Mouse (Mus musculus) intestine, embryonic 15.5 days (tissue): ENCODE results near the gene Spint3. TPM values are rescaled to one million over a fixed set of nuclear protein-coding genes. Genes with fewer than 3 reads are reported as not detected.
A peak's percentile ranks its signal among the peaks of the same experiment; 100 is the strongest.

Experiments
- ATAC-seq: fragments of 200-750 bp; cut with Nextera tagmentation; 2 replicates; pipeline ENCODE4 v1.8.0; 2017; ENCODE audit warnings: moderate TSS enrichment, moderate library complexity
- H3K27ac ChIP-seq: fragments of 300-500 bp; sonication (generic); 2 replicates; pipeline ENCODE4 v1.5.1; 2015; ENCODE audit warnings: mild to moderate bottlenecking, inconsistent platforms
- H3K27me3 ChIP-seq: fragments of 300-500 bp; sonication (generic); replicated peaks from 2 replicates; pipeline ENCODE4 v1.6.1; 2015; ENCODE audit warnings: inconsistent platforms
- H3K36me3 ChIP-seq: fragments of 300-500 bp; sonication (generic); 2 replicates; pipeline ENCODE4 v1.6.1; 2015; ENCODE audit warnings: inconsistent platforms
- H3K4me1 ChIP-seq: fragments of 300-500 bp; sonication (generic); replicated peaks from 2 replicates; pipeline ENCODE4 v1.6.1; 2015; ENCODE audit warnings: inconsistent platforms
- H3K4me2 ChIP-seq: fragments of 300-500 bp; sonication (generic); replicated peaks from 2 replicates; pipeline ENCODE4 v1.6.1; 2015; ENCODE audit warnings: mild to moderate bottlenecking, inconsistent platforms
- H3K4me3 ChIP-seq: fragments of 300-500 bp; sonication (generic); replicated peaks from 2 replicates; pipeline ENCODE4 v1.5.1; 2015; ENCODE audit warnings: inconsistent platforms
- H3K9ac ChIP-seq: fragments of 300-500 bp; sonication (generic); 2 replicates; pipeline ENCODE4 v1.6.1; 2015; ENCODE audit warnings: inconsistent platforms
- H3K9me3 ChIP-seq: fragments of 300-500 bp; sonication (generic); 2 replicates; pipeline ENCODE4 v1.6.1; 2016; ENCODE audit warnings: inconsistent platforms
- WGBS: fragments of 180-500 bp; shearing (Covaris S2); methylation state at CpG from one replicate; pipeline ENCODE4 v1.1.7; 2015; 5-methylcytosine and 5-hydroxymethylcytosine counted together
- polyA plus RNA-seq: library from polyadenylated mRNA; unstranded; fragments of >200 nt; fragmentation: Nextera tagmentation; extraction: Ambion mirVana; gene quantifications from 2 replicates; pipeline ENCODE4 v1.2.1, GENCODE M21; 2015

Gene Spint3
- polyA plus RNA-seq, 1 experiment from 2014 or later, result not detected

GRCm38 (mm10) chr2:164544454-164545097 is 28.7 kb downstream of the Spint3 start:
- H3K27ac ChIP-seq, result no peak overlapping the region
- 0 out of 2 replicates have a peak, but pooled peaks have one; percentile 34 for ATAC-seq
- no peak overlapping the region for H3K4me3 ChIP-seq
- no peak overlapping the region for H3K9ac ChIP-seq
- 0 out of 2 replicates have a peak, but pooled peaks cover 8% of the 10 kb centered on the region for H3K4me1 ChIP-seq
- H3K9me3 ChIP-seq, result no peaks in the 10 kb centered on the region
- H3K27me3 ChIP-seq, result no peaks in the 10 kb centered on the region
- no peak overlapping the region for H3K4me2 ChIP-seq
- H3K36me3 ChIP-seq, result no peaks in the 10 kb centered on the region
- WGBS, result 37% methylated on average over 5 of the region's 5 CpGs

GRCm38 (mm10) chr2:164543745-164544144 is 29.5 kb downstream of the Spint3 start:
- Histone ChIP-seq H3K9ac (no peak overlapping the region), H3K4me1 (0 out of 2 replicates have a peak, but pooled peaks cover 8% of the 10 kb centered on the region), H3K4me3 (no peak overlapping the region), H3K9me3 (no peaks in the 10 kb centered on the region), H3K4me2 (no peak overlapping the region), H3K36me3 (no peaks in the 10 kb centered on the region), H3K27me3 (no peaks in the 10 kb centered on the region), H3K27ac (no peak overlapping the region)
- WGBS, result 70% methylated on average over 2 of the region's 2 CpGs
- no peak for ATAC-seq

GRCm38 (mm10) chr2:164542598-164542997 is 30.7 kb downstream of the Spint3 start:
- H3K4me1 ChIP-seq, result 0 out of 2 replicates have a peak, but pooled peaks cover 8% of the 10 kb centered on the region
- no peaks in the 10 kb centered on the region for H3K27me3 ChIP-seq
- no peak overlapping the region for H3K4me2 ChIP-seq
- no peak overlapping the region for H3K9ac ChIP-seq
- no peak overlapping the region for H3K27ac ChIP-seq
- no peaks in the 10 kb centered on the region for H3K9me3 ChIP-seq
- H3K36me3 ChIP-seq, result no peaks in the 10 kb centered on the region
- 75% methylated on average over 7 of the region's 7 CpGs for WGBS
- ATAC-seq, result no peak
- no peak overlapping the region for H3K4me3 ChIP-seq

- H3K9ac ChIP-seq, result no peak overlapping the region
- H3K4me1 ChIP-seq, result 0 out of 2 replicates have a peak, but pooled peaks cover 8% of the 10 kb centered on the region
- H3K4me3 ChIP-seq, result no peak overlapping the region
- no peak for ATAC-seq
- H3K9me3 ChIP-seq, result no peaks in the 10 kb centered on the region
- no peak overlapping the region for H3K27ac ChIP-seq
- no peak overlapping the region for H3K4me2 ChIP-seq
- no peaks in the 10 kb centered on the region for H3K36me3 ChIP-seq
- no peaks in the 10 kb centered on the region for H3K27me3 ChIP-seq
- WGBS, result 56% methylated on average over 5 of the region's 5 CpGs
Measured at GRCm38 (mm10) chr2:164542132-164542531, 31.1 kb downstream of the Spint3 start.

- Histone ChIP-seq H3K4me1 (0 out of 2 replicates have a peak, but pooled peaks cover 8% of the 10 kb centered on the region), H3K9ac (no peak overlapping the region), H3K9me3 (no peaks in the 10 kb centered on the region), H3K4me2 (peak overlapping the region; percentile 2; the same call in 1 of the 2 replicates), H3K36me3 (no peaks in the 10 kb centered on the region), H3K27me3 (no peaks in the 10 kb centered on the region), H3K4me3 (no peak overlapping the region), H3K27ac (peak overlapping the region; percentile 77)
- peak; percentile 61; the same call in 1 of the 2 replicates for ATAC-seq
- 26% methylated on average over 8 of the region's 8 CpGs for WGBS
Measured at GRCm38 (mm10) chr2:164540652-164541427, 32.4 kb downstream of the Spint3 start.

GRCm38 (mm10) chr2:164537003-164537402 is 36.3 kb downstream of the Spint3 start:
- Histone ChIP-seq H3K36me3 (no peaks in the 10 kb centered on the region), H3K4me3 (no peak overlapping the region), H3K9ac (no peak overlapping the region), H3K4me1 (0 out of 2 replicates have a peak, but pooled peaks cover 5% of the 10 kb centered on the region), H3K27me3 (no peaks in the 10 kb centered on the region), H3K27ac (no peak overlapping the region), H3K4me2 (no peak overlapping the region), H3K9me3 (no peaks in the 10 kb centered on the region)
- WGBS, result 72% methylated on average over 4 of the region's 4 CpGs
- ATAC-seq, result no peak

- Histone ChIP-seq H3K4me1 (no peaks in the 10 kb centered on the region), H3K27me3 (no peaks in the 10 kb centered on the region), H3K27ac (no peak overlapping the region), H3K9ac (no peak overlapping the region), H3K9me3 (no peaks in the 10 kb centered on the region), H3K36me3 (no peaks in the 10 kb centered on the region), H3K4me3 (no peak overlapping the region), H3K4me2 (no peak overlapping the region)
- ATAC-seq, result no peak
- WGBS, result 70% methylated on average over 10 of the region's 10 CpGs
Measured at GRCm38 (mm10) chr2:164534315-164534714, 38.9 kb downstream of the Spint3 start.

GRCm38 (mm10) chr2:164531169-164531568 is 42.1 kb downstream of the Spint3 start:
- no peaks in the 10 kb centered on the region for H3K36me3 ChIP-seq
- H3K27me3 ChIP-seq, result no peaks in the 10 kb centered on the region
- H3K27ac ChIP-seq, result no peak overlapping the region
- no peaks in the 10 kb centered on the region for H3K9me3 ChIP-seq
- no peak overlapping the region for H3K4me3 ChIP-seq
- 3% methylated on average over 3 of the region's 3 CpGs for WGBS
- no peak overlapping the region for H3K9ac ChIP-seq
- H3K4me1 ChIP-seq, result no peaks in the 10 kb centered on the region
- ATAC-seq, result peak; percentile 41; the same call in 1 of the 2 replicates
- no peak overlapping the region for H3K4me2 ChIP-seq

GRCm38 (mm10) chr2:164528557-164528956 is 44.7 kb downstream of the Spint3 start:
- Histone ChIP-seq H3K9me3 (no peaks in the 10 kb centered on the region), H3K27ac (no peak overlapping the region), H3K36me3 (no peaks in the 10 kb centered on the region), H3K9ac (no peak overlapping the region), H3K27me3 (no peaks in the 10 kb centered on the region), H3K4me2 (no peak overlapping the region), H3K4me1 (no peaks in the 10 kb centered on the region), H3K4me3 (no peak overlapping the region)
- ATAC-seq, result no peak
- 68% methylated on average over 5 of the region's 5 CpGs for WGBS

- Histone ChIP-seq H3K27ac (no peak overlapping the region), H3K4me3 (no peak overlapping the region), H3K4me2 (no peak overlapping the region), H3K9ac (no peak overlapping the region), H3K4me1 (0 out of 2 replicates have a peak, but pooled peaks cover 12% of the 10 kb centered on the region), H3K36me3 (no peaks in the 10 kb centered on the region), H3K27me3 (no peaks in the 10 kb centered on the region), H3K9me3 (no peaks in the 10 kb centered on the region)
- WGBS, result 82% methylated on average over 10 of the region's 10 CpGs
- no peak for ATAC-seq
Measured at GRCm38 (mm10) chr2:164523301-164523773, 49.9 kb downstream of the Spint3 start.

- H3K27me3 ChIP-seq, result no peaks in the 10 kb centered on the region
- WGBS, result 37% methylated on average over 8 of the region's 8 CpGs
- 0 out of 2 replicates have a peak, but pooled peaks cover 14% of the 10 kb centered on the region for H3K4me1 ChIP-seq
- H3K4me2 ChIP-seq, result no peak overlapping the region; the same call in 1 of the 2 replicates
- ATAC-seq, result no peak
- no peak overlapping the region for H3K27ac ChIP-seq
- H3K9ac ChIP-seq, result no peak overlapping the region
- H3K9me3 ChIP-seq, result no peaks in the 10 kb centered on the region
- no peak overlapping the region for H3K4me3 ChIP-seq
- no peaks in the 10 kb centered on the region for H3K36me3 ChIP-seq
Measured at GRCm38 (mm10) chr2:164522280-164522679, 51.0 kb downstream of the Spint3 start.

- no peak for ATAC-seq
- WGBS, result 19% methylated on average over 11 of the region's 11 CpGs
- Histone ChIP-seq H3K4me1 (0 out of 2 replicates have a peak, but pooled peaks cover 14% of the 10 kb centered on the region), H3K4me3 (no peak overlapping the region), H3K27me3 (no peaks in the 10 kb centered on the region), H3K9ac (no peak overlapping the region), H3K9me3 (no peaks in the 10 kb centered on the region), H3K27ac (no peak overlapping the region), H3K4me2 (0 out of 2 replicates have a peak overlapping the region, but pooled peaks have one; percentile 11), H3K36me3 (no peaks in the 10 kb centered on the region)
Measured at GRCm38 (mm10) chr2:164521841-164522240, 51.4 kb downstream of the Spint3 start.
